Mouse (Mus musculus): ENCODE data around the gene Olfr895.

The Olfr895 gene

DNA sequence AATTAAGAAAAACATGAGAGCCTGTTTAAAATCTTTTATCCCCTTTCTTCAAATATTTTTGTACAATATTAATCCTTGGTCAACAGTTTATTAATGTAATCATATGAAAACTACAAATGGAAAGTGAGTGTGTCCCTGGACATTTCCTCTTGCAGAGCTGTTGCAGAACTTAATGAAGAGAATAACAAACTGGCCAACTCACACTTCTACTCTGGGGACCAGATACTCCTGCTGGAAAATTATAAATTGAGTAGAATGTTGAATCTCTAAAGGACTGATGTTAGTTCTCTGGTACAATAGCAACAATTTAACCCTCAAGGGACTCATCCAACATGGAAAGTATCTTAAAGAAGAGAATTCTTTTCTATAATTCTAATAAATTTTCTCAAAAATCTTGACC, at the start of gene Olfr895:
Olfr895 (plus strand) TSS at position 301 of the 400 bp plus-strand sequence.
- no peak for DNase-seq

- DNase-seq = no peak
Measured at GRCm38 (mm10) chr9:38252474-38252873, 15.2 kb upstream of the Olfr895 start, which contains the start of gene Olfr143. Gene Olfr143 (plus strand): TSS chr9:38252774.

GRCm38 (mm10) chr9:38290807-38291206, 23.2 kb downstream of the Olfr895 start, which contains the start of gene Olfr896-ps1:
Gene Olfr896-ps1 (plus strand): TSS chr9:38291107.
- no peak for DNase-seq
